Mouse (Mus musculus): ENCODE data around the gene Acsbg1.
A peak's percentile ranks its signal among the peaks of the same experiment; 100 is the strongest.
"Not testable (repeated sequence)": the region's sequence is repeated elsewhere in the genome, so short reads cannot be mapped to it uniquely, and the experiment has no call there.

The Acsbg1 gene

DNA sequence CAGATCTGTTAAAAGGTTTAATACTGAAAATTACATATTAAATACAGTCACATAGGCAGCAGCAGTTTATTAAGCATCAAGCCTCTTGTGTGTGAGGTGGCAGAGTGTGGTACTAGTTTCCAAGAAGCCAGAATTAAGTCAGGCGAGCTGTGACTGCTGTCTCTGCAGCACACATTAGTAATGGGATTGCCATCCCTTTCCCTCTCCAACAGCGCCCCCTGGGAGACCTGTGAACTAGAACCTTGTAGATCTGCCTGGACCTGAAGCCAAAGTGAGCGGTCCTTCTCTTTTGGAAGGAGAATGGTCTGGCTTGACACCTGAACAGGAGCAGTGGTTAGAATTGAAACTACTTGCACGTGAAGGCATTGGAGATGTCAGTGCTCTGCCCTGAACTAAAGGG lies 56.8 kb downstream of the Acsbg1 start:
- peak; percentile 43 for DNase-seq

DNA sequence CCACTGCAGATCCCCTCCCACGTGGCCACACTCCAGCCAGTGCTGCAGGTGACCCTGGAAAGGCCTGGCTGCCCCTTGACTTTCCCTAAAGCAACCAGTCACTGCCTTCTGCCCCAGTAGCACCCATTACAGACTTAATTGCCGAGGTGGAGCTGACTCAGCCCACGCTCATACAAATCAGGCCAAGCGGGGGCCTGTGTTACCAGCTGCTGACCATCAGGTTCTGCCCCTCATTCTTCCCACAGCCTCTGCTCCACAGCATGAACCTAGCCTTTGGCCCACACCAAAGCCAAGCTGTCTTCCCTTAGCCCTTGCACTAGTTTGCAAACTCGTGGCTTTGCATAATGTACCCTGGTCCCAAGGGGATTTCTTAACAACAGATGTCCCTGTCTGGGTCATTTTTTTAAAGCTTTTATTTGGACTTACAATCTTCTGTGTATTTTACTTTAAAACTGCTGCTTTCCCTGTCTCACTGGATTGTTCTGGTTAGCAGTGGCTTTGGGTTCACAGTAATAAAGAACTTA lies 57.5 kb downstream of the Acsbg1 start:
- DNase-seq = no peak

DNA sequence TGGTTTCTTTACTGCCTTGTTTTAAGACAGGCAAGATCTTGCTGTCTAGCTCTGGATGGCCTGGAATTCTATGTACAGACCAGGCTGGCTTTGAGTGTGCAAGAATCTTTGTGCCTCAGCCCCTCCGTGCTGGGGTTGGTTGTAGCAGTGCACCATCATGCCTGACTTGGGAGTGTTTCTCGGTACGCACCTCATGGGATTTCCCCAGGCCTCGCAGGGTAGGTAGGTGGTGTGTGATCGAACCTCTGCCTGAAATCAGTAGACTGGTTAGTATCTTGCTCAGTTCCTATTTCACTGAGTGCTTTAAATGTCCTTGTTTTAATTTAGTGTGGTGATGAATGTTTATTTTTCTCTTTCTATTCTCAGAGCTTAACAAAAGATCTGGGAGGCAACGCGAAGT lies 58.8 kb downstream of the Acsbg1 start:
- DNase-seq = no peak

DNA sequence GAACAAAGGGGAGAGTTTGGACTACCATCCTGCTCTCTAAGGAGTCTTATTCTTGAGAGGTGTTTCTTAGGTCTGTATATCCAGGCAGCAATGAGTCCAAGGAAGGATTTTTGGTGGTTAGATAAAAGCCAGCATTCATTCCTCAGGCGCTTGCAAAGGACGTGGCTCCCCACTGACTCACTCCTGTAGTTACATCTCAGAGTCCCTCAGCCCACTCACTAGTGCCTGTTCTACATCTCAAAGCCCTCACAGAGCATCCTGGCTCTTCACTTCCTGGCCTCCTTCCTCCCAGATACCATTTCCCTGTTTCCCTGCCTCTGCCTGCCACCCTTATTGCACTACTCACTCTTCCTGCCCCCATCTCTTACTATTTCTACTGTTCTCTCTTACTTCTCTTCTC lies 59.3 kb downstream of the Acsbg1 start:
- no peak for DNase-seq

DNA sequence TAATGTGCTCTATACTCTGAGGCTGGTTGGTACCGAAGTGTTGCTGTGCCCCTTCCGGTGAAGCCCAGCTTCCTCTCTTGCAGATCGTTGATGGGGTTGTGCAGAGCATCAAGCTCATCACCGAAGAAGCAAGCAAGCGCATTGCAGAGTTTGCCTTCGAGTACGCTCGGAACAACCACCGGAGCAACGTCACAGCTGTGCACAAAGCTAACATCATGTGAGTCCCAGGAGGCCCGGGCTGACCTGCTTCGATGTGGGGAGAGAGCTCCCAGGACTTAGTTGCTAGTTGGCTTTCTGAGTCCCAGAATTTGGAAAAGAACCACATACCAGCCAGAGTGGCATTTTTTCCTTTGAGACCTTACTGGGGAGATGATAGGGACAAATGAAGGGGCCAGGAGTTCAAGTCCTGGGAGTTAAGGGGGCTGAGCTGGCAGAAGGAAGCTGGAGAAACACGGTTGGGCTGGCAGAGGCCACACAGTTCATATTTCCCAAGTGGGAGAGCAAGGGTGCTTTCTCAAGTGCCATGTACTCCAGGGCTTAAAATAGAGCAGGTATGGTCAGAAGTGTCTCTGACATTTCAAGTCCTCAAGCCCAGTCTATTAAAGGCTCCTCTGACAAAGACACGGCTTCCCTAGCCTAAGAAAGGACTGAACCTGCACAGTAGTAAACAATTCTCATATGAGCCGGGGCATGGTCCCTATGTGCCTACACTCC lies 64.8 kb downstream of the Acsbg1 start:
- no peak for DNase-seq

DNA sequence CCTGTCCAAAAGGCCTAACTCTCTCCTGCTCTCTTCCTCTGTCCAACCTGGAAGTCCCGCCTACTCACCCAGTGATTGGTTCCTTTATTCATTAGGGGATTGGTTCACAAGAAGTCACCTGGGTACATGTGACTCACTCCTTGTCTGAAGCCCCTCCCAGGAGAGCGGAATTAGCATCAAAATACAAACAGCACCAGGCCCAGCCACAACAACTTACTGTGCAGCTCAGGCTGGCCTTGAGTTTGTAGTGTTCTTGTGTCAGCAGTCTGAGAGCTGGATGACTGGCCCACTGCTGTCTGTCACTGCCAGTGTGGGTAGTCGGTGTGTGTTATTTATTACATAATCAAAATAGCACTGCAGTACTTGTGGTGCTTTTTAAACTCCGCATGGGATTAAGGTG lies 68.0 kb downstream of the Acsbg1 start:
- not testable (repeated sequence) for DNase-seq

DNA sequence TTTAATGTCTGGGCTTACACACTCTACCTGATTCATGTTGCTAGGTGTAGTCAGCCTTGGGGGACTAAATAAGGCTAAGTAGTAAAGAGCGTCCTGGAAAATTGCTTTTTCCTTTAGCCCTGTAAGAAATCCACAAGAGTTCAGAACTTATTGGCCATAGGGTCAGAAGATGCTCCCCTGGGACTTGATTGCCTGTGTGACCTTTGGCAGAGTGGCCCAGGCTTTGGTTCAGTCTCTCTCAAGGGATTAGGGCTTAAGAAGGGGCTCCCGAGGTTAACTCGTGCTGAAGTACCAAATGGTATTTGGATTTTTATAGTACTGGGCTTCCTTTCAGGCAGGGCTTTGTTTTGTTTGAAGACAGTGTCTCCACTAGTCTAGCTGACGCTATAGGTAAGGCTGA lies 73.8 kb downstream of the Acsbg1 start:
- DNase-seq = no peak

DNA sequence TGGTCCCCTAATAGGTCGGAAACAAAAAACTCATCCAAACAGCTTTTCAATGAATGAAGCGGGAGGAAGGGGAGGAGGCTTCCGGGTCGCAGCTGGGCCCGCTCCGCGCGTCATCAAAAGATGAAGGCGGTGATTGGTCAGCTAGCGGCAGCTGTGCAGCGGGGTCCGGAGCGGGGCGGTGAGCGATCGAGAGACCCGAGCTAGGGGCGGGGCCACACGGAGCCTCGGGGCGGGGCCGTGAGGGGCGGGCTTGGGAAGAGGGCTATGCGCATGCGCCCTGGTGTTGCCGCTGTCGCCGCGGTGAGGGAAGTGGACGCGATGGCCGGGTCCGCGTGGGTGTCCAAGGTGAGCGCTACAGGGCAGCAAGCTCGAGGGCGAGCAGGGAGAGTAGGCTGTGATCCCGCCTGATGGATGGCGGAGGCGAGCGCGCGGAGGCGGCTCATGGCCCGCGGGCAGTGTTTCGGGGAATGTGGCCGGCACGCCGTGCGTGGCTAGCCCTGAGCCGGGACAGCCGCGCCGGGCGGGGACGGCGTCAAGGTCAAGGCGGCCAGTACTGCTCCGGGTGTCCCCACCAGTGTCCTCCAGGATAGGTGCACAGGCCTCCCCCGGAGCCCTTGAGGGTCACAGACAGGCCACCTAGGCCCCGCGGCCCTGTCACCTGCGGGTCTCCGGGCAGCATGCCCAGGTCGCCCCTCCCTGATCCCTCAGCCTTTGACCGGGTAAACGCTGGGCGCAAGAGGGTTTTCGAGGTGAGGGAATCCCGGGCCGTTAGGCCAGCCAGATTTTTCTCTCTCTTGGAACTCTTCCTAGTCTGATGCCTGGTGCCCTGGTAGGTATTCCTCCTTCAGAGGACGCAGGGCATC lies 75.2 kb downstream of the Acsbg1 start, which contains the start of gene Idh3a:
Idh3a (plus strand) TSS at position 136 of the 863 bp plus-strand sequence.
- DNase-seq = peak; percentile 99

DNA sequence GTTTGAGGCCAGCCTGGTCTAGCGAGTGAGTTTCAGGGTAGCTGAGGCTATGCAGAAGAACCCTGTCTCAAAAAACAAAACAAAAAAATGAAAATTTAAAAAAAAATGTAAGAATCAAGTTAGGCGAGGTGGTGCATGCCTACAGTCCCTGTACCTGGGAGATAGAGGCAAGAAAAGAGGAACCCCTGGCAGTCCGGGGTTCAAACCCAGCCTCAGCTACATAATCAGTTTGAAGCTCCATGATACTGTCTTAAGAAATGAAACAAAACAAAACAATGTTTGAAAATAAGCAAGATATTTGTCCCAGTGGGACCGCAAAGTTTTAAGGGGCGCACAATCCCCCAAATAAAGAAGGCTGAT lies 75.9 kb downstream of the Acsbg1 start:
- no peak for DNase-seq

DNA sequence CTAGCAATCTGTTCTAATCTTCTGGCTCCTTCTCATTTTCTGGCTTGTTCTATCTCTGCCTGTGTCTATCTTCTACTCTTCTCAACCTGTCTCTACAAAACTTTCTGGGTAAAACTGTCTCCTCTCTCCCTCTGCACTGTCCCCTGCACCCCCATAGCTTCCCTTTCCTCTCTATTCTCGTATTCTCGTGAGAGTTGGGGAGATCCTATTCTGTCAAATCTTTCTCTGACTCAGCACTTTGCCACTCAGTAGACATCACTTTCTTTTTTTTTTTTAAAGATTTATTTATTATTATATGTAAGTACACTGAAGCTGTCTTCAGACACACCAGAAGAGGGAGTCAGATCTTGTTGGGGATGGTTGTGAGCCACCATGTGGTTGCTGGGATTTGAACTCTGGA lies 77.5 kb downstream of the Acsbg1 start:
- not testable (repeated sequence) for DNase-seq

DNA sequence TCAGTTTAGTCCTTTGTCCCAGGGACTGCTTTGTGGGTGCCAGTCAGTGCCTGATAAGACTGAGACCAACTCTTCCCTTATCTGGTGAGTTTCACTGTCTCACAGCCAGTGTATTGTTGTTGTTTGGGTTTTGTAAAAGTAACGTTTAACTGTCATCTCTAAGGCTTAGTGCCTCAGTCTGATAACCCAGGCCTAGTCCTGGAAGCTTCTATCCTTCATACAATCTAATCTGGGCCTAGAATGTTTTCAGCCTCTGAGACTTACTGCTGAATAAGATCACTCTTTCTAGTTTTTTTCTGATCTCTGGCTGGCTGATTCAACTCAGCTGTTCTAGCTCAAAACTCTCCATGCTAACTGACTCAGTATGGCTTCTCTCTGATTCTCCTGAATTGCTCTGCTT lies 78.0 kb downstream of the Acsbg1 start:
- no peak for DNase-seq

DNA sequence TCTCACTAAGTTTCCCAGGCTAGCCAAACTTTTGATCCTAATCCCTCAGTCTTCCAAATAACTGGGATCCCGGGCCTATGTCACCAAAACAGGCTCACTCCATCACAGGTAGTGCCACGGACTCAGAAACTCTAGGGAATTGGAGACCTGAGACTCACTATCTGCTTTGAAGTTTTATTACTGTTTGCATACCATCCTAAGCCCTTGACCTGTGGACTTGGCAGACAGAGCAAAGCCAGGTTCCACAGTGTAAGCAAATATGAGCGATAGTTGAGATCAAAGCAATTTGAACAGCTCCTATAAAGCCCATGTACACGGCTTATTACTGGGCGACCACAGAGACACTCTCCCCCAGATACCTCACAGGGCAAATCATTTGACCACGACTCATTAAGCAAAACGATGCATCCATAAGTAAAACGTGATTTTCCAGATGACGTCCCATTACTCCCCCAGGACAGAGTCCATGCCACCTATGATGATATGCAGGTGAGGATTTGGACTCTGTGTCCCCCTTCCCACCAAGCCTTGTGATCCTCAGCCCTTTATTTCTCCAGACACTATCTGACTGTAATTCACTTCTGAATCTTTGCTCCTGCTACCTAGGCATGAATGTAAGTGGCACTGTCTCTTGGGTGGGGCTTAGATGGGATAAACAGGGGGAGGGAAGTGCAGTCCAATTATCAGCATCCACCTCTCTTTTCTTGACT lies 90.4 kb downstream of the Acsbg1 start:
- DNase-seq = no peak

DNA sequence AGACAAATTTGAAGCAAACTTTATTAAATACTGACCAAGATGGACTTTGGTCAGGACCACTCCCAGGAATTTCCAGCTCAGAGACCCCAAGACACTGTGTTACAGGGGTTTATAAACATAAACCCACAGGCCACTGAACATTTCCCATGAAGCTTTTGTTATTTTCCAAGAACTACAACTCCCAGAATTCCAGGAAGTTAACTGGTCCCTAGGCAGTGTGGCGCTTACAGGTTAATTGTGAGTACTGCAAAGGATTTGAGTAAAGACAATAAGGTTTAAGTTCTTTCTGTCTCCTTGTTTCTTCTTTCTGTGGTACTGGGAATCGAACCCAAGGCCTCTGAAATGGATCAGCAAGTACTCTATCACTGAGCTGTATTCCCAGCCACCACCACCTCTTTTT lies 92.9 kb downstream of the Acsbg1 start:
- DNase-seq = no peak

DNA sequence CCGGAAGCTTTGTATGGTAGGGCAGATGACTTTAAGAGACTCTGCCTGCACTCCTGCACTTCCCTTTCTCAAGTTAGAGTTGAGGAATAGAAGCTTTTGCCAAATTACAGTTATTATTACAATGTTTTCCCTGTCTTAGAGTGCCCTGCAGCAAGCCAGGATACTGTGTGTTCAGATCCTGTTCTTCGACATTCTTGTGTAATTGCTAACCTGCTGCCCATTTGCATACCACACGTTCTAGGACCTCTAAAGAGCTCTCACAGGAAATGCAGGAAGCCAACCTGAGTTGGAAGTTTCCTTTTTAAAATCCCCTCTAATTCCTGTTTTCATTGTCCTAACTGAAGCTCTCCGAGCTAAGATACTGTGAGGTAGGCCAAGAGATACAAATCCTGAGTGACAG lies 94.7 kb downstream of the Acsbg1 start:
- DNase-seq = no peak

DNA sequence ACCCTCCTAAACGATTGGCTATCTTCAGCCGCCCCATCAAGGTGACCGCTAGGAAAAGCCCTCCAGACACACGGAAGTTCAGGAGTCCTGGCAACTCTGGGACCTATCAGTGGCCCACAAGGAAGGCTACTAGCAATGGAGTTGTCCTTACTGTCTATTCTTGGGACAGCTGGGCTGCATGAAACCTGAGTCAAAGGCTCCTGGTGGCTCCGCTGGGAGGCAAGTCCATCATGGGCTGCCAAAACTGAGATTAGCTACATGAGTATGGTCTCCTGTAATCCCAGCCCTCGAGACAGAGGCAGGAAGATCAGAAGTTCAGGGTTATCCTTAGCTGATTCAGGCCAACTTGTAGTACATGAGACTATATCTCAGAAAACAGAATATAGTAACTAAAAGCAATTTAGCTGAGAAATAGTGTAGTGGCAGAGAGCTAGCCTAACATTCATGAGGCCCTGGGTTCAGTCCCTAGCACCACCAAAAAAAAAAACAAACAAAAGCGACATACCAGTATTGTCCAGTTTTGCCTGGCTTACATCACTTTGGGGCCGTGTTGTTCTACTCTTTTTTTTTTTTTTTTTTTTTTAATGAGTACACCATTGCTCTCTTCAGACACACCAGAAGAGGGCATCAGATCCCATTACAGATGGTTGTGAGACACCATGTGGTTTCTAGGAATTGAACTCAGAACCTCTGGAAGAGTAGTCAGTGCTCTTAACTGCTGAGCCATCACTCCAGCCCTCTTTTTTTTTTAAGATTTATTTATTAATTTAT lies 100.7 kb downstream of the Acsbg1 start:
- DNase-seq = no peak

DNA sequence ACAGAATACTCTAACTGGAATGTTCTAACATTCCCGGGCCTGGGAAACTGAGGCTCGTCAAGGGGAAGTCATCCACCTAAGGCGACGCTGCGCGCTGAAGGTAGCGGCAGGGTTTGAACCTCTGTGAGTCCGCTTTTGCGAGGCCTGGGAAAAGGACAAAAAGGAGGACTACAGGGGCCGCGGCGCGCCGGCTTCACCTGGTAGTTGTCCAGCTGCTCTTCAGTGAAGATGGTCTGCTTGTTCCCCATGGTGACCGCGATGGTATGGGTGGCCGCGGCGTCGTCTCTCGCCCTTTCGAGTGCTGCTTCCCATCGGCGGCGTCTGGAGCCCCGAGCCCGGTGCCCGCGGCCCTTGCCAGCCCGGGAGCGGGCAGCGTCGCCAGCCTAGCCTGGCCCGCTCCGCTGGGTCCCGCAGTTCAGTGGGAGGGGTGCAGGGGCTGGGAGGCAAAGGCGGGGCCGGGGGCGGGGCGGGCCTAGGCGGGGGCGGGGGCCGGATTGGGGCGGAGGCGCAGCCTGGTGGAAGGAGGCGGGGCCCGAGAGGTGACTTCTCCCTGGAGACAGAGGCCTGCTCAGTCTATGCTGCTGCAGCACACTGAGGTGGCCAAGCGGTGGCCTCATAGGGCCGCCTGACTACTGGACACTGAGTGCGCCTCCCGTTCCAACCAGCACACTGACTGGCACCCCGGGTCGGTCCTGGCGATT lies 101.7 kb downstream of the Acsbg1 start, which contains the start of gene Cib2:
Cib2 (minus strand) TSS at position 448 of the 701 bp plus-strand sequence.
- DNase-seq = peak; percentile 78

DNA sequence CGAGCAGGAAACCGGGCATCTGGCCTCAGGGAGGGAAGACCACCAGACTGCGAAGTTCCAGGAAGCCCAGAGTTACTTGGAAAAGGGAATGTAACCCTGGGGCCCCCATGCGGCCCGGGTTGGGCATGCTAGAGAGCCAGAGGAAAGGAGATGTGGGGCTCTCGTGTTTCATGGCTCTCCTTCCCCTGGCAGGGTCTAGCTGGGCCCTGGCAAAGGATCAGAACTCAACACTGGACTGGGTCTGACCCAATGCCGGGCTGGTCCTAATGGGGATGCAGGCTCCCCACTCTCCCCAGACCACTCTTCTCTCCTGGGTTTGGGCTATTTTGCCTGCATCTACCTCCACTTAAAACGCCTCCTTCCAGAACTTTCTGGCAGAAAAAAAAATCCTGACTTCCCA lies 102.9 kb downstream of the Acsbg1 start:
- DNase-seq = no peak

DNA sequence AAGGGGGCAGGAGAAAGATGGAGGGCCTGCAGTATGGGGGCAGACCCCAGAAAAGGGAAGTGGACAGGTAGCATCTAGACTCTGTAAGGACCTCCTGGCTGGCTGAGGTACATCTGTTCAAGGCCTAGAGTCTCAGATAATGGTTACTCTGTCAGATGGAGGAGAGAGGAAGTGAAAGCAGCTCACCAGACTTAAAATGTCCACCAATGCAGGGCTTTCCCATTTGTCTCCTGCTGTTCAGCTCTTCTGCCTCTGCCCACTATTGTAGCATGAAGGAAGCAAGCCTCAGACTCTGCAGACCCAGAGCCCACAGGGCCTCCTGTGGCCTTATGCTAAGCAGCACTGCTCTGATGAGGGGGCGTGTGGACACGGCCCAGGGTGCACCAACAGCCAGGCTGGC lies 106.6 kb downstream of the Acsbg1 start:
- DNase-seq = no peak

All from thymus, postnatal 25 days (tissue).